ENCODE assay signal across 41 mouse cellular contexts in genomic region chr8:45060083-45060482, GRCm38 (mm10). TPM values are rescaled to one million over a fixed set of nuclear protein-coding genes. Genes with fewer than 3 reads are reported as not detected.
"Had no signal": no experiment of that assay in that cellular context is flagged by ENCODE, and none has a peak within 500 bp of the region (broad histone marks: within the 10 kb centered on the region; RNA-seq: fewer than 3 reads in every experiment).

No protein-coding gene starts in this region.

- H3K9ac ChIP-seq: limb, embryonic 12.5 days; limb, embryonic 13.5 days; limb, embryonic 15.5 days; liver, embryonic 12.5 days; liver, embryonic 13.5 days; liver, embryonic 14.5 days; liver, embryonic 15.5 days; liver, postnatal 0 days; lung, embryonic 14.5 days; lung, embryonic 15.5 days; midbrain, embryonic 12.5 days; midbrain, embryonic 13.5 days; midbrain, embryonic 15.5 days; neural tube, embryonic 12.5 days had no signal

- H3K4me1 ChIP-seq: limb, embryonic 12.5 days; limb, embryonic 13.5 days; limb, embryonic 15.5 days; liver, embryonic 12.5 days; liver, embryonic 13.5 days; liver, embryonic 15.5 days; lung, embryonic 15.5 days; megakaryocyte, embryonic 14.5 days; midbrain, embryonic 15.5 days had no signal

- DNase-seq: left cerebral cortex, postnatal 4 days; liver; liver, embryonic 13.5 days; liver, postnatal 0 days; lung, adult 18-20 months; lung, adult 2 months; lung, embryonic 14.5 days; lung, postnatal 10 days; lung, postnatal 14 days; lung, postnatal 36 days; lung, postnatal 4 days; midbrain, embryonic 14.5 days had no signal

- H3K27ac ChIP-seq: limb, embryonic 10.5 days; limb, embryonic 12.5 days; limb, embryonic 13.5 days; limb, embryonic 15.5 days; liver, embryonic 12.5 days; liver, embryonic 13.5 days; liver, embryonic 14.5 days; liver, embryonic 15.5 days; lung, embryonic 15.5 days; macrophage; midbrain, embryonic 10.5 days; midbrain, embryonic 12.5 days; midbrain, embryonic 13.5 days; midbrain, embryonic 15.5 days; neural tube, embryonic 12.5 days had no signal

- H3K27me3 ChIP-seq: limb, embryonic 12.5 days; limb, embryonic 13.5 days; limb, embryonic 15.5 days; liver, embryonic 12.5 days; liver, embryonic 13.5 days; liver, embryonic 15.5 days; lung, embryonic 15.5 days; megakaryocyte, embryonic 14.5 days; midbrain, embryonic 12.5 days; midbrain, embryonic 13.5 days; midbrain, embryonic 15.5 days; neural tube, embryonic 12.5 days had no signal

- H3K4me3 ChIP-seq: limb, embryonic 10.5 days; limb, embryonic 12.5 days; limb, embryonic 13.5 days; limb, embryonic 15.5 days; liver, embryonic 12.5 days; liver, embryonic 13.5 days; liver, embryonic 15.5 days; lung, embryonic 15.5 days; megakaryocyte, embryonic 14.5 days; midbrain, embryonic 10.5 days; midbrain, embryonic 12.5 days; midbrain, embryonic 13.5 days; midbrain, embryonic 15.5 days; myocyte; neural tube, embryonic 12.5 days had no signal

- H3K36me3 ChIP-seq: liver, embryonic 12.5 days; liver, embryonic 13.5 days; liver, embryonic 15.5 days; midbrain, embryonic 12.5 days; midbrain, embryonic 15.5 days; neural tube, embryonic 12.5 days had no signal

- H3K9me3 ChIP-seq: limb, embryonic 10.5 days; limb, embryonic 12.5 days; limb, embryonic 15.5 days; liver, embryonic 12.5 days; liver, embryonic 15.5 days; lung, embryonic 15.5 days; midbrain, embryonic 12.5 days; midbrain, embryonic 13.5 days; midbrain, embryonic 15.5 days; neural tube, embryonic 12.5 days had no signal

- H3K4me2 ChIP-seq: limb, embryonic 12.5 days; limb, embryonic 13.5 days; limb, embryonic 15.5 days; liver, embryonic 11.5 days; liver, embryonic 12.5 days; liver, embryonic 13.5 days; liver, embryonic 15.5 days; lung, embryonic 14.5 days; lung, embryonic 15.5 days; midbrain, embryonic 11.5 days; midbrain, embryonic 12.5 days; midbrain, embryonic 13.5 days; midbrain, embryonic 15.5 days; neural tube, embryonic 12.5 days had no signal

RNA-seq across cellular contexts. Expression of gene Mtnr1a, which starts 8.9 kb away (rescaled TPM):
- total RNA-seq: left cerebral cortex, postnatal 10 days; left cerebral cortex, postnatal 14 days; left cerebral cortex, postnatal 36 days; left cerebral cortex, postnatal 4 days; megakaryocyte progenitor cell, adult 5-6 weeks; megakaryocyte, adult 5-6 weeks; megakaryocyte-erythroid progenitor cell, adult 5-6 weeks; monocyte, adult 5-6 weeks had no signal
- polyA plus RNA-seq: limb, embryonic 11.5 days; limb, embryonic 12.5 days; liver, embryonic 11.5 days; liver, embryonic 12.5 days; liver, embryonic 13.5 days; liver, embryonic 15.5 days; liver, embryonic 16.5 days; lung, adult 2 months; lung, embryonic 16.5 days; lung, postnatal 0 days; macrophage; myocyte had no signal
